Mouse (Mus musculus) small intestine, adult 2 months (tissue): ENCODE measurements around the gene Actr3.

Experiments used
- CTCF ChIP-seq: fragments of 200-500 bp; IDR thresholded peaks from 2 replicates; pipeline ENCODE4 v1.5.1; 2012; ENCODE audit warnings: low read depth, mild to moderate bottlenecking, control low read depth, inconsistent platforms, low read length, moderate library complexity, mixed read lengths; ENCODE audit not compliant: insufficient replicate concordance, insufficient read length; ENCODE audit errors: extremely low read depth
- POLR2A ChIP-seq: fragments of 200-500 bp; IDR thresholded peaks from 2 replicates; pipeline ENCODE4 v1.6.1; 2012; ENCODE audit warnings: low read depth, mild to moderate bottlenecking, control low read depth, inconsistent platforms, low read length, moderate library complexity

DNA sequence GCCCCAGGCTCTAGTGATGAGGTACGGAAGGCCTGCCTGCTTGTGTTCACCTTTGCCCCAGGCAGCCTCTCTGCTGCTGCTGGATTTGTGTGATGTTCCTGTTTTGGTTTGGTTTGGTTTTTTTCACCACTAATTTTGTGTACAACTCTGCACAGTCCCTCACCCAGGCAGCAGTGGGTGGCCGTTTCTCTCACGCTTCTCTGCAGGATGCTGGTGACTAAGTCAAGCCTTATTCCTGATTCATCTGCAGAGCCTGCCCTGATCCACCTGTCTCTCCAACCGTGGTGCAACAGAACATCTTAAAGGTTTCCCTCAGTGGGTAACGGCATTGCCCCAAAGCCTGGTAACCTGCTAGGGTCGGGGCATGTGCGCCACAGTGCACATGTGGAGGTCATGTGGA, 49.3 kb downstream of the Actr3 start:
- TF ChIP-seq POLR2A: no peak
- no peak for TF ChIP-seq CTCF
